Mouse (Mus musculus) thymus, adult 2 months (tissue): Measurements from ENCODE around the gene Gnb1l.

Source experiments
- CTCF ChIP-seq: fragments of 200-500 bp; IDR thresholded peaks from 2 replicates; pipeline ENCODE4 v1.5.1; 2012; ENCODE audit warnings: mild to moderate bottlenecking, control low read depth, low read length, moderate library complexity, borderline replicate concordance; ENCODE audit not compliant: control insufficient read depth, poor library complexity, insufficient read depth; ENCODE audit errors: extremely low read depth
- POLR2A ChIP-seq: fragments of 200-500 bp; IDR thresholded peaks from 2 replicates; pipeline ENCODE4 v1.6.1; 2012; ENCODE audit warnings: mild to moderate bottlenecking, low read length, control low read depth, moderate library complexity; ENCODE audit not compliant: control insufficient read depth, poor library complexity, insufficient read depth; ENCODE audit errors: extremely low read depth

DNA sequence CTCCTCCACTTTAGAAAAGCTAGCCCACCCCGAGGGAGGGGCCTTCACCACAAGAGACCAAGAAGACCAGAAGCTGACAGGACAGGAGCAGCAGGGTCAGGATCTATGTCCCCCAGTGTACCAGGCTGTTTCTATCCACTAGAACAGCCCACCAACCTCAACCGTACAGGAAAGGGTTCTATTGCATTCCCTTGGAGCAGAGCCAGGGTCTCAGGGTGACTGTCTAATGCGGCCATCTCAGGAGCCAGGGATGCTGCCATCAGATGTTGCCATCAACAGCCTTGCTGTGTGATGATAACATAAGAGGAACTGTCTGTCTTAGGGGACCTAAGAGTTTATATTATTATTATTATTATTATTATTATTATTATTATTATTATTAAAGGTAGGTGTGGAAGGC, 78.6 kb downstream of the Gnb1l start:
- TF ChIP-seq CTCF (no peak), POLR2A (no peak)
